Mouse (Mus musculus) layer of hippocampus, postnatal 36 days (tissue): ENCODE measurements around the gene Zfp831. TPM values are rescaled to one million over a fixed set of nuclear protein-coding genes. Genes with fewer than 3 reads are reported as not detected.

Experiments
- DNase-seq, 2 experiments: peaks; one replicate each; pipeline ENCODE4 v3.0.0; 2022
- total RNA-seq, 2 experiments: library from RNA; stranded (reverse); gene quantifications; 2 replicates each; pipeline ENCODE4 v1.2.3; 2021

The Zfp831 gene
- total RNA-seq = 10 to 100 TPM; 22.1 to 22.7 TPM

GRCm38 (mm10) chr2:174643448-174644144, at the start of gene Zfp831:
TSS of gene Zfp831 (plus strand) at chr2:174643534.
- no peak for DNase-seq

DNA sequence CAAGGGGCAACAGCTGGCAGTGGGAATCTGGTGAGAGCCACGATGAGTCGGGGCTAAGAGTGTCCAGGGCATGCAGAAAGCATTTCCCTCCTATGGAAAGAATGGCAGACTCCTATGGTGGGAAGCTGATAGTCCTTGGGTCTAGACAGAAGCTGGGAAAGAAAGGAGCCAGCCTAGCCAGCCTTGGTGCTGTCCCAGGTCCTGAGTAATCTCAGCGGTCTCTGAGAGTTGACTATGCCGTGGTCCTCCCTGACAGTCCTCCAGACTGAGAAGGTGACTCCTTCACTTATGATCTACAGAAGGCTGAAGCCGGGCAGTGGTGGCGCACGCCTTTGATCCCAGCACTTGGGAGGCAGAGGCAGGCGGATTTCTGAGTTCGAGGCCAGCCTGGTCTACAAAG, 48.4 kb upstream of the Zfp831 start:
- no peak for DNase-seq

DNA sequence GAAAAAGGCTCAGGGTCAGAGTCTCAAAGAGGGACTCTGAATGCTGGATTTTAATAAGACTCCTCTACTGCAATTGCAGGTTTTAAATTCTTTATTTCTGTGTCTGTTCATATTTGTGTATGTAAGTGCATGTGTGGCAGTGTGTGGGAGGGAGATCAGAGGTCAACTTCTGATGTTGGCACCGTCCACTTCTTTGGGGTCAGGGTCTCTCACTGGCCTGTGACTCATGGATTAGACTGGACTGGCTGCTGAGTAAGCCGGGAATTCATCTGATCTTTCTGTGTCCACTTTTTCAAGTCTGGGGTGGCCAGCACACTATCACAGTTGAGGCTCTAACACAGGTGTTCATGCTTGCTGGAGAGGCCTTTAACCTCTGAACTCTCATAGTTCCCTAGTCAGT, 47.7 kb upstream of the Zfp831 start:
- no peak for DNase-seq

DNA sequence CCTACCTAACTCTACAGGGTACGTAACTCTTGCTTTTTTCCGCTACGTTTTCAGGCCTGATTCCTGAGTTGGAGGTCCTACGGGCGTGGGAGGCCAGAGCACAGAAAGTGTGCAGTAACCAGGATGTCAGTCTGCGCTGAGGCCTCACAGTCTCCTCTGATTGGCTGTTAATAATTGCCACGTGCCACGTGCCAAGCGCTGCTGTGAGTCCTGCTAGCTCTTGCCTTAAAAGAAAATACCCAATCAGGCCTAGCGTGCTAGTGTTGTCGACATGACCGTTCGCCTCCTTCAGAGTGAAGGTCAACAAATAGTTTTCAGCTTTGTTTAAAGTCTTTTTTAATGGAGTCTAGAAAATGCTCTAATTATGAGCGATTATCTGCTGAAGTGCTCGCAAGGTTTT, 46.9 kb upstream of the Zfp831 start:
- DNase-seq = no peak

- DNase-seq = peak; percentile 64 to 68
These were observed 44.9 kb upstream of the Zfp831 start for GRCm38 (mm10) chr2:174598451-174598850.

GRCm38 (mm10) chr2:174599071-174599635, 44.2 kb upstream of the Zfp831 start:
- peak in 1 of 2 experiments; percentile 23 for DNase-seq

GRCm38 (mm10) chr2:174599853-174600271, 43.5 kb upstream of the Zfp831 start:
- peak; percentile 38 to 54 for DNase-seq

DNA sequence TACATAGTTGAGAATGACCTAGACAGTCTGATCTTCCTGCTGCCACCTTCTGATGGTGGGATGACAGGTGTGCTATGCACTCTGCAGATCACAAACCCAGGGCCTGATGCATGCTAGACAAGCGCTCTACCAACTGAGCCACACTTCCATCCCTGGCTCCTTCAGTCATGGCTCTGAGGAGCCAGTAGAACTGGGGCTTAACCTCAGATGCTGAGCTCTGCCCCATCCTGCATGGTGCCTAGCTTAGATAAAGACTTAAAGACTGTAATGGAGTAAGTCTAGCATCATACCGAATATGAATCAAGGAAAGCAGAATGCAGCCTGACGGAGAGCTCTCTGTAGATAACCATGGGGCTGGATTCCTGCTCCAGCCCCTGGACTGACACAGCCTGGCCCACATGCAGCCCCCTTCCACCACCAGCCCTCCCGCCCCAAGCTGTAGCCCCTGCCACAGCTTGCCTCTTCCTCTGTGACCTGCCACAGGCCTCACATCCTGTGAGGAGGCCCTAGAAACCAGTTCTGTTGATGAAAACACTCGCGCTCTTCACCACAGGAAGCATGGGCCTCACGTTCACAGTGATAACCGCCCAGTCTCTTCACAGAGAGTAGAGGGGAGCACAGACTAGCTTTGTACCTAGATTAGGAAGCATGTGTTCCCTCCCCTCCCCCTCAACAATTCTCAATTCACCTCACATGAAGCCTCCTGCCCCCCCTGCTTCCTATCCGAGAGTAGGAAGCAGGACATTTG, 41.2 kb upstream of the Zfp831 start:
- no peak for DNase-seq

GRCm38 (mm10) chr2:174603321-174603720, 40.0 kb upstream of the Zfp831 start:
- DNase-seq = no peak

DNA sequence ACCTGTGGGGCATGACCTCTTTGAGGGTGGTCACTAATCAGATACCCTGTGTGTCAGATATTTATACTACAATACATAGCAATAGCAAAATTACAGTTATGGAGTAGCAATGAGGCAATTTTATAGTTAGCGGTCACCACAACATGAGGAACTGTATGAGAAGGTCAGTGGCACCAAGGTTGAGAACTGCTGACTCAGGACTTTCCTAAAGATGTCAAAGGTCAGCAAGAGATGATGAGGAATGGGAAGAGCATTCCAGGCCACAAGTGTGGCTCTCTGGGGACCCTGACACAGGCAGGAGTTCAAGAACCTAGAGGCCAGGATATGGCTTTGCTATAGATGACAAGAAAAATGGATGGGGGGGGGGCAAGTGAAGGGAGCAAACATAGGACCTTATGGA, 38.3 kb upstream of the Zfp831 start:
- DNase-seq = no peak

DNA sequence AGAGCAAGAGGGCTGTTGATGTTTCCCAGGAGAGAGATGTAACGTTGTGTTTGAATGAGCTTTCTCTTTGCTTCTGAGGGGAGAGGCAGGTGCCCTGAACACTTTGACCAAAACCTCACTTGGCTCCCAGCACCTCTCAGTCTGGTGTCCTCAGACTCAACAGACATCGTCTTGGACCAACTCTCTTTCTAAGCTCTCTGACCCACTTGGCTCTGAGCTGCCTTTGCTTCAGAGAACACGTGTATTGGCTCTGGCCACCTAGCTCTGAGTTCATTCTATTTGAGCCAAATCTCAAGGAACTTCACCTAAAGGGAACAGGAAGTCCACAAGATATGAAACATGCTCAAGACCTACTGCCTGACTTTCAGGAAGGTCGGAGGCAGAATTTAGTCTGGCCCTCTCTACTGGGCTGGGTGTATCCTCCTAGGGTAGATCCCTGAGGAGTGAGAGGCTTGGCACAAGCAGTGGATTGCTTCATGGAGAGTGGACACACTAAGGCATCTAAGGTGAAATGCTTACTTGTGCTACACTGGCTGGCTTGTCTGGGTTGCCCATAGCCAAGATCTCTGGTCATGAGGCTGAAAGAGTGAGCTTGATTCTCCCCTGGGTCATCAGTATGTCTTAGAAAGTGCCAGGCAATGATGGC, 37.8 kb upstream of the Zfp831 start:
- no peak for DNase-seq

DNA sequence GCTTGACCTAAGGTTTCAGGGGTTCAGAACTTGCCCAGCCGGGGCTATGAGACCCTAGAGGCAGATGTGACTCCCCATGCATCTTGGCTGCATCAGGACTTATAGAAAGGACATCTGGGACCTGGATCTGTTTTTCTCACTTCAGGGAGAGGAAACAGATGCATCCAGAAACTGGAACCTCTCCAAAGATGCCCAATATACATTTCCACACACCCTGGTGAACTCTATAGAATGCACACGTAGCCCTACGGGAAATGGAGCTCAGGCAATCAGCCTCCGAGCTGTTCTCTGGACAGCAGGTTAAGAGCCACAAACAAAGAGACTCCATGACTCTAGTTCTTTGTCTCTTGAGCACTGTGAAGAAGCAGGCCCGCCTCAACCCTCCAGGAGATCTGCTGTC, 37.0 kb upstream of the Zfp831 start:
- DNase-seq = no peak

DNA sequence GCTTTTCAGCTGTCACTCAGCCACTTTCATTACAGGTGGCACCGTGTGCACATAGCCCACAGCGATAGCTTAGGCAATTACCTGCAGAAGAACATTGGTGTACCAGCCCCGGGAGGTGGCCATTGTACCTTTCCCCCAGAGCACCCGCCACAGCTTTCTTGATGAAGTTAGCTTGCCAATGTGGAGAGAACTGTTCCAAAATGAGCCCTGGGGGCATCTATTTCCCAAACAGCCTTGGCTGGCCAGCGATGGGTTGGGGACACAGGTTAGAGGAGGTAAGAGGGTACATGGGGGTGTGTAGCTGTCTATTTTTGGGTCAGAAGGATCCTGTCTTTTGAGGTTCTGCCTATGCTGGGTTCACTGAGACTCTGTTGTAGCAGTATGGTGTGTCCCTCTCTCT, 33.4 kb upstream of the Zfp831 start:
- no peak for DNase-seq

DNA sequence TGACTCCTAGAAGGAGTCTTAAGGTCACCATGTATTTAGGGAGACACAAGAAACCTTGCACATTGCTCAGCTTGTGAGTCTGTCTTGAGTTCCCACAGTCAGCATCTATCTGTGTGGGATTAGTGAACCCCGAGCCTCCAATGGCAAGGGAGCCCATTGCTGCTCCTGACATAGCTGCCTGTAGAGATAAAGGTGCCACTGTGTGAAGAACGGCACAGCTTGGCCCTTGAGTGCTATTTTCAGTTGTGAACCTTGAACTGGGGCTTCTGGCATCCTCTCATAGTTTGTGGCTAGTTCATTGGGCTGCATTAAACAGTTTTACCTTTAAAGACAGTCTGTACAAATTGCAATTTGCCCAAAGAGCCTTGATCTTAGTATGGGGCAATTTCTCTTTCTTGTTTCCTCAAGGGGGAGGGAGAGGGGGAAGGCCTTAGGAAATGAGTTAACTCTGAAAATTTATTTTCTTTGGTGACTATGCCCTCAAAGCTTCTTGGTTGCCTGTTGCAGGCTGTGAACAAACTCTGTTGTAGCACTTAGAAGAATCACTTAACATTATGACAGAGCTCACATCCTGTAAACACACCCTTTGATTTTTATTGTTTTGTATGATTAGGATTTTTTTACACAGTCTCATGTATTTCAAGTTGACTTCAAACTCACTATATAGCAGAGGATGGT, 30.8 kb upstream of the Zfp831 start:
- no peak for DNase-seq

- DNase-seq = no peak
These were observed 30.1 kb upstream of the Zfp831 start for GRCm38 (mm10) chr2:174613221-174613620.

DNA sequence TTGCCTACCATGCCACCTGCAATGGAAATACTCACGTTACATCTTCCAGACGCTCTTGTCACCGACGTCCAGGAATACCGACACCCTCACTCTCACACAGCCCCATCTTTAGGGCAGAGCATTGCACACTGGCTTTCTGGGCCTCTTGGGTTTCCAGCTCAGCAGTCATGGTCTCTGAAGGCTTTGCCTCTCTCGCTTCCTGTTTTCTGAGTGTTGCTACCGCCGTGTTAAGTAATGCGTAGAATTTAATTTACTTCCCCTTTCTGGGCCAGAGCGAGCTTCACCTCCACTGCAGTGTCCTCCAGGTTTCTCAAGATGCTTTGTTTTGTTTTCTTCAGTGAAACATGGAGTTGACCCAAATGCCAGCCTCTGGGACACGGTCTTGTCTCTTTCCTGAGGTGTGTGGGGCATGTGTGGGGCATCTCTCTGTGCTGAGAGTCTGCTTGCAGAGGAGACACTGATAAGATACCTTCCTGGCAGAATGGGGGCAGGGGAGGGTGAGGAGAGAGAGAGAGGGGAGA, 29.4 kb upstream of the Zfp831 start:
- DNase-seq = no peak

DNA sequence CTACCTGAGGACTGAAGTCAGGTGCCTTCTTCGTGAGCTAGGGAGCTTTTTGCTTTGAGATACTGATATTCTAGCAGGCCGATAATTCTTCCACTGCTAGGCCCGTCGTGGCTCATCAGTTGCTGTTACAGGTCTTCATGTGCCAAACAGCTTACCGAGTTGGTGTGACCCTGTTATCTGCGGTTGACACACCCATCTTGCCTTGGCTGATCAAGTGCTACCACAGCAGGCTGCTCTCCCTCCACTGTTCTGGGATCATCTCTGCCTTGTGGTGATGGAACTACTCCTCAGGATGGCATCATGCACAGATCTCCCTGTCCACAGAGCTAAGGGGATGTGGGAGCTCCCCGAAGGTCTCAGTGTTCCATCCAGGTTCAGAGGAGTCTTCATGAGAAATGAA, 21.5 kb upstream of the Zfp831 start:
- no peak for DNase-seq

DNA sequence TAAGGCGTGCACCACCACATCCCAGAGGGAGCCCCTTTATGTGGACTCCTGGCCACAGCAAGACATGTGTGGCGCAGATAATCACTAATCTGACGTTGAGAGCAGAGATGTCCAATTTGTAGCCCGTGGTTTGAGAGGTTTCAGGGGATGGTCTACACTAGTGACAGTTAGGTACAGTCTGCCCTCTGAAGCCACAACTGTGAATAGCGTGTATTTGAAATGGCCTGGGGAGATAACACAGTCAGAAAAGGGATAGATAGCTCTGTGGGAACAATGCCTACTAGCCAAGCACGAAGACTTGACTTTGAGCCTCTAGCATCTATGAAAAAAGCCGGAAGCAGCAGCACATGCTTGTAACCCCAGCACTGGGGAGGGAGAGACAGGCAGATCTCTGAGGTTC, 18.9 kb upstream of the Zfp831 start:
- DNase-seq = no peak

GRCm38 (mm10) chr2:174627021-174627420, 16.3 kb upstream of the Zfp831 start:
- no peak for DNase-seq

GRCm38 (mm10) chr2:174629299-174629850, 14.0 kb upstream of the Zfp831 start:
- no peak for DNase-seq

DNA sequence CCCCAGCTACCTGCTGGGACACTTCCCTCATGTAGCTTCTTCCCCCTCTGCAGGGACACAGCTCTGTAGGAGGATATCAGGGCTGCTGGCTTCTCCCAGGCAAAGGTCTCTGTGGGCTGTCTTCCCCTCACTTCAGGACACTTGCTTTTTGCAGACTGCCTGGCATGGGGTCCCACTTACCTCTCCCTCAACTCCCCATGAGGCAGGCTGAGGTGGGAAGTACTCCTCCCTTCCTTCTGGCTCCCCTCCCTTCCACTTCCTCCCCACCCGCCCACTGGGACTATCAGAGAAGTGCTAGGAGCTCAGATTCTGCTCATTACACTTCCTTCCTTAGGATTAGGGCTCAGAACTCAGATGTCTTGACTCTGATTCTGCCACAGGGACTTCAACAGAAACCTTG, 6.6 kb upstream of the Zfp831 start:
- DNase-seq = no peak

- DNase-seq = no peak
These were observed 1.6 kb downstream of the Zfp831 start for GRCm38 (mm10) chr2:174644975-174645374.
